Mouse (Mus musculus): ENCODE data around the gene Kcnk5. TPM values are rescaled to one million over a fixed set of nuclear protein-coding genes. Genes with fewer than 3 reads are reported as not detected.
A peak's percentile ranks its signal among the peaks of the same experiment; 100 is the strongest.

Gene Kcnk5
- total and polyA plus RNA-seq, 3 experiments = 9.3 to 10.9 TPM; not detected in 1

GRCm38 (mm10) chr14:20214125-20214524 is 32.5 kb upstream of the Kcnk5 start:
- Histone ChIP-seq H3K4me1 (ENCODE audit: control insufficient read depth in 1 of 2, insufficient read depth in 2 of 2, low read length in 2 of 2) (peaks cover 2 to 17% of the 10 kb centered on the region in 2 experiments; a peak in 3 of 4 replicates), H3K79me2 (ENCODE audit: control insufficient read depth, insufficient read depth, low read length, poor library complexity) (no peaks in the 10 kb centered on the region), H3K27me3 (ENCODE audit: control insufficient read depth in 1 of 2, insufficient read depth in 2 of 2, low read length in 2 of 2) (peaks cover 0 to 1% of the 10 kb centered on the region in 2 experiments; a peak in 2 of 4 replicates), H3K36me3 (ENCODE audit: control insufficient read depth in 1 of 2, insufficient read depth in 2 of 2, low read length in 2 of 2) (peaks cover 0 to 4% of the 10 kb centered on the region in 2 experiments; a peak in 2 of 4 replicates), H3K27ac (ENCODE audit: control insufficient read depth, low read depth, low read length) (no peak overlapping the region), H3K9me3 (replicated peaks; ENCODE audit: insufficient read depth, low read length) (no peaks in the 10 kb centered on the region), H3K4me3 (ENCODE audit: control insufficient read depth in 1 of 2, insufficient read depth in 1 of 2, low read depth in 2 of 2, low read length in 2 of 2) (peak overlapping the region in 1 of 2 experiments; percentile 32; a peak in 1 of 4 replicates), H3K9ac (ENCODE audit: control insufficient read depth, low read depth, low read length, poor library complexity, severe bottlenecking) (no peak overlapping the region)
- no peak for TF ChIP-seq GATA1 (IDR thresholded peaks at IDR 0.05; ENCODE audit: low read depth, low read length)
- no peak for TF ChIP-seq TCF12 (IDR thresholded peaks at IDR 0.05; ENCODE audit: low read depth, low read length)
- TF ChIP-seq USF2 (IDR thresholded peaks at IDR 0.05; ENCODE audit: borderline replicate concordance in 1 of 2, insufficient read depth in 1 of 2, low read depth in 1 of 2, low read length in 2 of 2) = no peak
- DNase-seq (ENCODE audit: low read depth, low spot score) = no peak

- no peak overlapping the region for H3K27ac ChIP-seq (ENCODE audit: control insufficient read depth, low read depth, low read length)
- TF ChIP-seq GATA1 (IDR thresholded peaks at IDR 0.05; ENCODE audit: low read depth, low read length) (0 out of 2 replicates have a peak, but pooled peaks have one; percentile 9), TAL1 (IDR thresholded peaks at IDR 0.05; ENCODE audit: low read length) (peak; percentile 41), ZNF384 (IDR thresholded peaks at IDR 0.05; ENCODE audit: low read depth, low read length) (peak; percentile 68), EP300 (IDR thresholded peaks at IDR 0.05; ENCODE audit: low read depth in 1 of 2, low read length in 2 of 2) (peak; percentile 8 to 18; a peak in 2 of 4 replicates), CHD1 (IDR thresholded peaks at IDR 0.05; ENCODE audit: low read depth, low read length) (no peak), SMC3 (IDR thresholded peaks at IDR 0.05; ENCODE audit: low read depth, low read length) (no peak)
- peaks cover 2 to 17% of the 10 kb centered on the region in 2 experiments; a peak in 3 of 4 replicates for H3K4me1 ChIP-seq (ENCODE audit: control insufficient read depth in 1 of 2, insufficient read depth in 2 of 2, low read length in 2 of 2)
- peaks cover 0 to 4% of the 10 kb centered on the region in 2 experiments; a peak in 2 of 4 replicates for H3K36me3 ChIP-seq (ENCODE audit: control insufficient read depth in 1 of 2, insufficient read depth in 2 of 2, low read length in 2 of 2)
- no peaks in the 10 kb centered on the region for H3K79me2 ChIP-seq (ENCODE audit: control insufficient read depth, insufficient read depth, low read length, poor library complexity)
- H3K9ac ChIP-seq (ENCODE audit: control insufficient read depth, low read depth, low read length, poor library complexity, severe bottlenecking) = no peak overlapping the region
- no peaks in the 10 kb centered on the region for H3K9me3 ChIP-seq (replicated peaks; ENCODE audit: insufficient read depth, low read length)
- H3K4me3 ChIP-seq (ENCODE audit: control insufficient read depth in 1 of 2, insufficient read depth in 1 of 2, low read depth in 2 of 2, low read length in 2 of 2) = no peak overlapping the region
- peaks cover 0 to 1% of the 10 kb centered on the region in 2 experiments; a peak in 2 of 4 replicates for H3K27me3 ChIP-seq (ENCODE audit: control insufficient read depth in 1 of 2, insufficient read depth in 2 of 2, low read length in 2 of 2)
- DNase-seq (ENCODE audit: low read depth, low spot score) = peak; percentile 46
Measured at GRCm38 (mm10) chr14:20211754-20212601, 30.4 kb upstream of the Kcnk5 start.

- no peaks in the 10 kb centered on the region; a peak in 1 of 4 replicates for H3K27me3 ChIP-seq (ENCODE audit: control insufficient read depth in 1 of 2, insufficient read depth in 2 of 2, low read length in 2 of 2)
- TF ChIP-seq NRF1 (IDR thresholded peaks at IDR 0.05; ENCODE audit: insufficient read depth, low read depth, low read length, poor library complexity, severe bottlenecking) (0 out of 2 replicates have a peak, but pooled peaks have one; percentile 7), KAT2A (conservative IDR thresholded peaks at IDR 0.05; ENCODE audit: low read depth, low read length) (no peak), BHLHE40 (IDR thresholded peaks at IDR 0.05; ENCODE audit: borderline replicate concordance, low read depth, low read length) (peak; percentile 66)
- H3K79me2 ChIP-seq (ENCODE audit: control insufficient read depth, insufficient read depth, low read length, poor library complexity) = no peaks in the 10 kb centered on the region
- H3K4me3 ChIP-seq (ENCODE audit: control insufficient read depth in 1 of 2, insufficient read depth in 1 of 2, low read depth in 2 of 2, low read length in 2 of 2) = no peak overlapping the region
- H3K4me1 ChIP-seq (ENCODE audit: control insufficient read depth in 1 of 2, insufficient read depth in 2 of 2, low read length in 2 of 2) = peaks cover 2 to 17% of the 10 kb centered on the region in 2 experiments; a peak in 3 of 4 replicates
- H3K36me3 ChIP-seq (ENCODE audit: control insufficient read depth in 1 of 2, insufficient read depth in 2 of 2, low read length in 2 of 2) = peaks cover 0 to 4% of the 10 kb centered on the region in 2 experiments; a peak in 2 of 4 replicates
- H3K27ac ChIP-seq (ENCODE audit: control insufficient read depth, low read depth, low read length) = no peak overlapping the region
- H3K9me3 ChIP-seq (replicated peaks; ENCODE audit: insufficient read depth, low read length) = no peaks in the 10 kb centered on the region
- no peak overlapping the region for H3K9ac ChIP-seq (ENCODE audit: control insufficient read depth, low read depth, low read length, poor library complexity, severe bottlenecking)
- peak; percentile 27 for DNase-seq (ENCODE audit: low read depth, low spot score)
Measured at GRCm38 (mm10) chr14:20209926-20210325, 28.3 kb upstream of the Kcnk5 start.

Data from MEL (cell line).